Mouse (Mus musculus) testis, postnatal 14 days (tissue): ENCODE data around the gene Myd88.
"Not testable (repeated sequence)": the region's sequence is repeated elsewhere in the genome, so short reads cannot be mapped to it uniquely, and the experiment has no call there.

Source experiments
- DNase-seq: peaks from one replicate; pipeline ENCODE4 v3.0.0; 2021; ENCODE audit warnings: low spot score

Gene Myd88

GRCm38 (mm10) chr9:119340909-119341816 lies at the start of gene Myd88:
TSS of gene Myd88 (minus strand) at chr9:119341411.
- DNase-seq: peak; percentile 94

GRCm38 (mm10) chr9:119390214-119390613 lies 49.0 kb upstream of the Myd88 start:
- no peak for DNase-seq

DNA sequence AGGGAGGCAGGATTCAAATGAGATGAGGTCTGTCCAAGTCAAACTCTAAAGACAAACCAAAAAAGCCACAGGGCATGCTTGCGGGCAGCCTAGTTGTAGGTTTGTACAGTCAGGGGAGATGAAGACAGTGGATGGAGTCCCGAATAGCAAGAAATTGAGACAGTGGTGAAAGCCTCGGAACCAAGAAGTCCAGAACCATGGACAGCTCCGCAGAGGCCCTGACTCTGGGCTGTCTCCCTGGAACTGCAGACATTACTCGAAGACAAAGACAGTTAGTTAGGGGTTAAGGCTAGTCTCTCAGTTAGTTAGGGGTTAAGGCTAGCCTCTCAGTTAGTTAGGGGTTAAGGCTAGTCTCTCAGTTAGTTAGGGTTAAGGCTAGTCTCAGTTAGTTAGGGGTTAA lies 47.7 kb upstream of the Myd88 start:
- no peak for DNase-seq

DNA sequence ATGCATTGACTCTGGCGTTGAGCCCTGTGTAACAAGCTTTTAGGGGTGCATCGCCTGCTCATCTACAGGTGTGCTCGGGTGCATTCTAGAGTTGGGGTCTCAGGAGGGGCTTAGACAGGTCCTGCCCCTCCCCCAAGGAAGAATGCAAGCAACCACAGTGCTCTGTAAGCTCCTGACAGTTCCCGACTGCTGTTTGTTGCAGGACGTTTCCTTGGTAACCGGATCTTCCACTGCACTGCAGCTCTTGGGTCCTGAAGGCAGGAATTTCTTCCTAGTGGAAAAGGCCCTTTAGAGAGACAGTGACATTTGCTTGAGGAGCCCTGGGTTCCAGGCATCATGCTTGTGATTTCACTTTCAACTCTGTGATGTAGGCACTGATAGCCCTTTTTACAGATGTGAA lies 41.4 kb upstream of the Myd88 start:
- DNase-seq: no peak

DNA sequence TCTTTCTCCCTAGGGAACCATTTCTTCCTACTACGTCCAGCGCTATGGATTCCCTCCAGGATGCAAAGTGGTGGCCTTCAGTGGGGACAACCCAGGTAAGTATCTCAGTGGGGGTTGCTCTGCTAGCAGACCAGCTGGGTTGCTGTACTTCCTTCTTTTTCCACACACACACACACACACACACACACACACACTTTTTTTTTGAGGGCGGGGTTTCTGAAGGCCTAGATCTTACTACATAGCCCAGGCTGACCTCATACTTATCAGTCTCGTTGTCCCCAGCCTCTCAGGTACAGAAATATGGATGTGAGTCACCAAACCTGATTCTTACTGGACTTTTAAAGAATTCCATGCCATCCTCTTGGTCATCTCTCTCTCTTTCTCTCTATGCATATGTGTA lies 37.0 kb upstream of the Myd88 start:
- DNase-seq: no peak

- no peak for DNase-seq
Observed at GRCm38 (mm10) chr9:119375556-119375955, 34.3 kb upstream of the Myd88 start.

DNA sequence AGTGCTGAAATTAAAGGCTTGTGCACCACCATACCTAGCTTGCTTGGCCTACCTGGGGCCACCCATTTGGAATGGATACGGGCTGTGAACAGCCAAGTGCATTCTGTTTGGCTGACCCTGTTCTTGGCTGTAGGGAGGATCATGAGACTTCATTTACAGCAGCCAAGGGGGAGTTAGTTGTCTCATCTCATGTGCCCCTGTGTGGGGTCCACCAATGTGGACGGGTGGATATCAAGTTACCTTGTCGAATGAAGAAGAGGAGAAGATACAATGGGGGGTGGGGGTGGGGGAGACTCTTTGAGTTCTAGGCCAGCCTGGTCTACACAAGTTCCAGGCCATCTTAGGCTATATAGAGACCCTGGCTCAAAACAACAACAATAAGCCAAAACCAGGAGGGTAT lies 33.8 kb upstream of the Myd88 start:
- DNase-seq: no peak

GRCm38 (mm10) chr9:119371251-119371650 lies 30.0 kb upstream of the Myd88 start:
- DNase-seq: no peak

- DNase-seq: not testable (repeated sequence)
Observed at GRCm38 (mm10) chr9:119370770-119371169, 29.6 kb upstream of the Myd88 start.

DNA sequence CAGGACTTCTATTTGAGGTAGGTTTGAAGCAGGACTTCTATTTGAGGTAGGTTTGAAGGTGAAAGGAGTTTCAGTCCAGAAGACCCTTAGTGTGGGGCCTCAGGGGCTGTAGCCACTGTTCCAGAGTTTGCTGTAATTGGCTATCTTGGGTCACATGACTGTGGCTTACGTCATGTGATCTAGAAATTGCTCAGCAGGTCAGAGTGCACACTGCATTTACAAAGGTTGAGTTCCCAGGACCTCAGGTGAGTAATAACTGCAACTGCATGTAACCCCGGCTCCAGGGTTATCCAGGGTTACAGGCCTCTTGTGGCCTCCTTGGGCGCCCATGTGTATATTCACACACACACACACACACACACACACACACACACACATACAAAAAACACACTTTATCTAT lies 27.2 kb upstream of the Myd88 start:
- no peak for DNase-seq

DNA sequence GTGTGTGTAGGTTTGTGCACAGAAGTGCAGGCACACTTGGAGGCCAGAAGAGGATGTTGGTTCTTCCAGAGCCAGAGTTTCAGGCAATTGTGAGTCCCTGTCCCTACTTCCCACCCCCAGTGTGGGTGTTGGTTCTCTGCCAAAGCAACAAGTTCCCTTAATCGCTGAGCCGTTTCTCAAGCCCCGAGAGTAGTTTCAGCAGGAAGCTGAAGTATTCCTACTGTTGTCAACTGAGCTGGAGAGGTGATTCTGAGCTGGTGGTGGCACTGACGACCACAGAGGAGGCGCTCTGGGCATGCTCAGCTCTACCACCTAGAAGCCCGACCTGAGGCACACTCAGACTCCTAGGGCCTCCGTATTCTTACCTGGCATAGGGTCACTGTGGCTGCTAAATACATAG lies 24.1 kb upstream of the Myd88 start, which contains the start of gene Slc22a14:
Slc22a14 (minus strand) TSS at position 270 of the 400 bp plus-strand sequence.
- no peak for DNase-seq

DNA sequence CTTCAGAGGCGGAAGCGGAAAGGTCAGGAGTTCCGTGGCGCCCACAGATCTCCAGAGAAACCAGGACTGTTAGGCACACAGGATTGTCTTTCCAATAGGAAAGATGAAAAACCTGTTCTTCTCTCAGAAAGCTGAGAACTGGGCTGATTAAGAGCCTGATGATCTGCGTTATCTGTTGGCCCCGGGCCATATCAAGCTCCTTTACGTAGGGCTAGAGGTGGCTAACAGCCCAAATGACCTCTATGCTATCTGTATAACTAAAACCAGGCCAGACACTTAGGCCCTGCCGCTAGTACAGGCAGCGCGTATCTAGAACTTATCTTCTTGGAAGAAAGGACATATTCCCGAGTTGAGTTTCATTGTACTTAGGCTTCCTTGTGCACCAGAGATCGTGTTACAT lies 22.0 kb upstream of the Myd88 start:
- DNase-seq: no peak

DNA sequence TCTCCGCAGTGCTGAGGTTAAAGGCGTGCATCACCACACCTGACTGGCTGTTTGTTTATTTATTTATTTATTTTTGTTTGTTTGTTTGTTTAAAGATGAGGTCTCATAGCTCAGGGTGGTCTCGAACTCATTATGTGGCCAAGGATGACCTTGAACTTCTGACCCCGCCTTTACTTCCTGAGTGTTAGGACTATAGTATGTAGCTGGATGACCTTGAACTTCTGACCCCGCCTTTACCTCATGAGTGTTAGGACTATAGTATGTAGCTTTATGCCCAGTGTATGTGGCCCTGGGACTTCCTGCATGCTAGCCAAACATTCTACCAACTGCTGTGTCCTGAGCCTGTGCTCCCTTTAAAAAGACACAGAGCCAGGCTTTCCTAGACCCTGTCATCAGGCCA lies 20.2 kb upstream of the Myd88 start:
- DNase-seq: no peak

- DNase-seq: no peak
Observed at GRCm38 (mm10) chr9:119358058-119358429, 16.8 kb upstream of the Myd88 start.

DNA sequence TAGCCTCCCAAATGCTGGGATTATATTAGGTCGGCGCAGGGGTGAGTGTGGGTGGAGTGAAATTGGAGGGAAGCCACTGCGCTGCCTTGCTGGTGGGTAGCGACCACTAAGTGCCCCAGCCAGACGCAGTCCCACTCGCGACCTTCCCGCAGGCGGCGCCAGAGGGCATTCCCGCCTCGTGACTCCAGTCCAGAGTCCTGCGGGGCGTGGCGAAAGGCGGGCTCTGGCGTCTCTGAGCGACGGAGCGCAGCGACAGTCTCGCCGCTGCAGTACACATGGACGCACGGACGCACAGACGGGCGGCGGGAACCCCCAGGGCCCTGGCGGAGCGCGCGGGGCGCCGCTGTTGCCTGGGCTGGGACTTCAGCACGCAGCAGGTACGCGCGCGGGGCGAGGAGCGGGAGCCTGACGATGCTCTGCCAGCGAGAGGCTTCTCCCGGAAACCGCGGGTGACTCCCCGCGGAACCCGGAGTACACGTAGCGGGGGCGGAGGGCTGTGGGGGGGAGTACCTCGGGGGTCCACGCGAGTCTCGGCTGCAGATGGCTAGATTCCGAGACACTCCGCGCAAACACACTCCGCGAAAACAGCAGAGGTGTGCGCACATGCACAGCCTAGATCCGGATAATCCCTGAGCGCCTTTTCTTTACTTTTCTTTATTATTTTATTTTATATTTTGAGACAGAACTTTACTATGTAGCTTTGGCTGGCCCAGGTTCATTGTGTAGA lies 16.3 kb upstream of the Myd88 start, which contains the start of gene Xylb:
Xylb (plus strand) TSS at position 51 of the 727 bp plus-strand sequence.
- peak; percentile 86 for DNase-seq

- no peak for DNase-seq
Observed at GRCm38 (mm10) chr9:119355943-119356342, 14.7 kb upstream of the Myd88 start.

GRCm38 (mm10) chr9:119353926-119354325 lies 12.7 kb upstream of the Myd88 start:
- DNase-seq: no peak

DNA sequence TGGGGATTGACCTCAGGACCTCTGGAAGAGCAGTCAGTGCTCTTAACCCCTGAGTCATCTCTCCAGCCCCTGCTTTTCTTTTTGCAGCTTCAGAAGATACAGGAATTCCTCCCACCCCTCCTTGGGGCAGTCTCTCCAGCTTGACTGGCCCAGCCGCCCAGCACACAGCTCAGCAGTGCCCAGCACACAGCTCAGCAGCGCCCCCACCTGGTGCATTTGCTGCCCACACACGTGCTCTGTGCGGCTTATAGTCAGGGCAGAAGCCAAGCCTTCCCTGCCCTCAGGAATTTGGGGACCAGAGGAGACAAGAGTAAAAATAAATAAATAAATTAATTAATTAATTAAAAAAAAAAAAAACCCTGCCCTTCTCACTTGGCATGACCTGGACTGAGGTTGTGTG lies 10.8 kb upstream of the Myd88 start:
- peak; percentile 65 for DNase-seq

GRCm38 (mm10) chr9:119350947-119351705 lies 9.9 kb upstream of the Myd88 start:
- no peak for DNase-seq

GRCm38 (mm10) chr9:119350531-119350930 lies 9.3 kb upstream of the Myd88 start:
- DNase-seq: no peak

GRCm38 (mm10) chr9:119346376-119346775 lies 5.2 kb upstream of the Myd88 start:
- no peak for DNase-seq

- DNase-seq: no peak
Observed at GRCm38 (mm10) chr9:119342728-119343127, 1.5 kb upstream of the Myd88 start.
